Mouse (Mus musculus): ENCODE measurements around the gene Unc13c. TPM values are rescaled to one million over a fixed set of nuclear protein-coding genes. Genes with fewer than 3 reads are reported as not detected.

Gene Unc13c
- polyA plus RNA-seq, 1 experiment from 2014 or later: 2.2 TPM

- no peak overlapping the region for H3K9ac ChIP-seq (replicated peaks; ENCODE audit: low read depth, low read length)
- H3K9me3 ChIP-seq (ENCODE audit: control insufficient read depth, low read length): no peaks in the 10 kb centered on the region
- H3K36me3 ChIP-seq (ENCODE audit: control insufficient read depth, insufficient read depth): no peaks in the 10 kb centered on the region
- H3K4me3 ChIP-seq (replicated peaks; ENCODE audit: low read length): no peak overlapping the region
- H3K27me3 ChIP-seq (replicated peaks; ENCODE audit: control insufficient read depth, insufficient read depth, low read length): no peaks in the 10 kb centered on the region
- H3K27ac ChIP-seq (ENCODE audit: low read length): no peak overlapping the region
- 54% methylated on average over 2 of the region's 2 CpGs for WGBS
- H3K4me1 ChIP-seq (replicated peaks; ENCODE audit: control insufficient read depth, insufficient read depth, low read length): no peaks in the 10 kb centered on the region
- H3K4me2 ChIP-seq (ENCODE audit: low read length): no peak overlapping the region
- no peak for ATAC-seq
Observed at GRCm38 (mm10) chr9:73697103-73697502, 271.7 kb downstream of the Unc13c start.

GRCm38 (mm10) chr9:73681580-73681979 is 287.2 kb downstream of the Unc13c start:
- no peak for ATAC-seq
- H3K36me3 ChIP-seq (ENCODE audit: control insufficient read depth, insufficient read depth): no peaks in the 10 kb centered on the region
- no peak overlapping the region for H3K27ac ChIP-seq (ENCODE audit: low read length)
- H3K9ac ChIP-seq (replicated peaks; ENCODE audit: low read depth, low read length): no peak overlapping the region
- H3K4me1 ChIP-seq (replicated peaks; ENCODE audit: control insufficient read depth, insufficient read depth, low read length): peaks cover 10% of the 10 kb centered on the region
- H3K4me3 ChIP-seq (replicated peaks; ENCODE audit: low read length): no peak overlapping the region
- no peak overlapping the region for H3K4me2 ChIP-seq (ENCODE audit: low read length)
- WGBS: 72% methylated on average over 2 of the region's 2 CpGs
- H3K27me3 ChIP-seq (replicated peaks; ENCODE audit: control insufficient read depth, insufficient read depth, low read length): no peaks in the 10 kb centered on the region
- no peaks in the 10 kb centered on the region for H3K9me3 ChIP-seq (ENCODE audit: control insufficient read depth, low read length)

- no peak overlapping the region for H3K4me3 ChIP-seq (replicated peaks; ENCODE audit: low read length)
- ATAC-seq: peak; percentile 94
- H3K36me3 ChIP-seq (ENCODE audit: control insufficient read depth, insufficient read depth): no peaks in the 10 kb centered on the region
- no peaks in the 10 kb centered on the region for H3K9me3 ChIP-seq (ENCODE audit: control insufficient read depth, low read length)
- H3K4me2 ChIP-seq (ENCODE audit: low read length): no peak overlapping the region
- WGBS: 48% methylated on average over 13 of the region's 13 CpGs
- H3K9ac ChIP-seq (replicated peaks; ENCODE audit: low read depth, low read length): no peak overlapping the region
- H3K27me3 ChIP-seq (replicated peaks; ENCODE audit: control insufficient read depth, insufficient read depth, low read length): no peaks in the 10 kb centered on the region
- H3K4me1 ChIP-seq (replicated peaks; ENCODE audit: control insufficient read depth, insufficient read depth, low read length): peaks cover 10% of the 10 kb centered on the region
- H3K27ac ChIP-seq (ENCODE audit: low read length): peak overlapping the region; percentile 53
Observed at GRCm38 (mm10) chr9:73680545-73681495, 287.9 kb downstream of the Unc13c start.

- Histone ChIP-seq H3K4me2 (ENCODE audit: low read length) (no peak overlapping the region), H3K36me3 (ENCODE audit: control insufficient read depth, insufficient read depth) (no peaks in the 10 kb centered on the region), H3K4me3 (replicated peaks; ENCODE audit: low read length) (no peak overlapping the region), H3K27ac (ENCODE audit: low read length) (no peak overlapping the region), H3K9ac (replicated peaks; ENCODE audit: low read depth, low read length) (no peak overlapping the region), H3K27me3 (replicated peaks; ENCODE audit: control insufficient read depth, insufficient read depth, low read length) (no peaks in the 10 kb centered on the region), H3K4me1 (replicated peaks; ENCODE audit: control insufficient read depth, insufficient read depth, low read length) (no peaks in the 10 kb centered on the region), H3K9me3 (ENCODE audit: control insufficient read depth, low read length) (no peaks in the 10 kb centered on the region)
- WGBS: 62% methylated on average over 6 of the region's 6 CpGs
- ATAC-seq: no peak
Observed at GRCm38 (mm10) chr9:73671656-73672212, 297.0 kb downstream of the Unc13c start.

GRCm38 (mm10) chr9:73670040-73670439 is 298.7 kb downstream of the Unc13c start:
- Histone ChIP-seq H3K9ac (replicated peaks; ENCODE audit: low read depth, low read length) (no peak overlapping the region), H3K27me3 (replicated peaks; ENCODE audit: control insufficient read depth, insufficient read depth, low read length) (no peaks in the 10 kb centered on the region), H3K27ac (ENCODE audit: low read length) (no peak overlapping the region), H3K4me3 (replicated peaks; ENCODE audit: low read length) (no peak overlapping the region), H3K9me3 (ENCODE audit: control insufficient read depth, low read length) (no peaks in the 10 kb centered on the region), H3K4me2 (ENCODE audit: low read length) (no peak overlapping the region), H3K36me3 (ENCODE audit: control insufficient read depth, insufficient read depth) (no peaks in the 10 kb centered on the region), H3K4me1 (replicated peaks; ENCODE audit: control insufficient read depth, insufficient read depth, low read length) (no peaks in the 10 kb centered on the region)
- WGBS: 87% methylated on average over 2 of the region's 2 CpGs
- ATAC-seq: no peak

- Histone ChIP-seq H3K27me3 (replicated peaks; ENCODE audit: control insufficient read depth, insufficient read depth, low read length) (no peaks in the 10 kb centered on the region), H3K4me2 (ENCODE audit: low read length) (no peak overlapping the region), H3K36me3 (ENCODE audit: control insufficient read depth, insufficient read depth) (no peaks in the 10 kb centered on the region), H3K4me1 (replicated peaks; ENCODE audit: control insufficient read depth, insufficient read depth, low read length) (peaks cover 3% of the 10 kb centered on the region; the same call in 1 of the 2 replicates), H3K27ac (ENCODE audit: low read length) (no peak overlapping the region), H3K9ac (replicated peaks; ENCODE audit: low read depth, low read length) (no peak overlapping the region), H3K4me3 (replicated peaks; ENCODE audit: low read length) (no peak overlapping the region), H3K9me3 (ENCODE audit: control insufficient read depth, low read length) (no peaks in the 10 kb centered on the region)
- 87% methylated on average over 7 of the region's 7 CpGs for WGBS
- ATAC-seq: no peak
Observed at GRCm38 (mm10) chr9:73662839-73663238, 305.9 kb downstream of the Unc13c start.

- H3K4me2 ChIP-seq (ENCODE audit: low read length): no peak overlapping the region
- H3K9me3 ChIP-seq (ENCODE audit: control insufficient read depth, low read length): no peaks in the 10 kb centered on the region
- H3K27ac ChIP-seq (ENCODE audit: low read length): no peak overlapping the region
- no peak overlapping the region for H3K4me3 ChIP-seq (replicated peaks; ENCODE audit: low read length)
- H3K36me3 ChIP-seq (ENCODE audit: control insufficient read depth, insufficient read depth): no peaks in the 10 kb centered on the region
- no peak overlapping the region for H3K9ac ChIP-seq (replicated peaks; ENCODE audit: low read depth, low read length)
- H3K4me1 ChIP-seq (replicated peaks; ENCODE audit: control insufficient read depth, insufficient read depth, low read length): no peaks in the 10 kb centered on the region
- WGBS: 100% methylated on average over 1 of the region's 1 CpGs
- ATAC-seq: no peak
- no peaks in the 10 kb centered on the region for H3K27me3 ChIP-seq (replicated peaks; ENCODE audit: control insufficient read depth, insufficient read depth, low read length)
Observed at GRCm38 (mm10) chr9:73649088-73649487, 319.7 kb downstream of the Unc13c start.

- Histone ChIP-seq H3K4me3 (replicated peaks; ENCODE audit: low read length) (no peak overlapping the region), H3K27ac (ENCODE audit: low read length) (no peak overlapping the region), H3K4me1 (replicated peaks; ENCODE audit: control insufficient read depth, insufficient read depth, low read length) (no peaks in the 10 kb centered on the region), H3K27me3 (replicated peaks; ENCODE audit: control insufficient read depth, insufficient read depth, low read length) (no peaks in the 10 kb centered on the region), H3K4me2 (ENCODE audit: low read length) (no peak overlapping the region), H3K9me3 (ENCODE audit: control insufficient read depth, low read length) (no peaks in the 10 kb centered on the region), H3K36me3 (ENCODE audit: control insufficient read depth, insufficient read depth) (no peaks in the 10 kb centered on the region), H3K9ac (replicated peaks; ENCODE audit: low read depth, low read length) (no peak overlapping the region)
- 97% methylated on average over 1 of the region's 1 CpGs for WGBS
- no peak for ATAC-seq
Observed at GRCm38 (mm10) chr9:73638119-73638518, 330.6 kb downstream of the Unc13c start.

- Histone ChIP-seq H3K4me3 (replicated peaks; ENCODE audit: low read length) (no peak overlapping the region), H3K27me3 (replicated peaks; ENCODE audit: control insufficient read depth, insufficient read depth, low read length) (no peaks in the 10 kb centered on the region), H3K9me3 (ENCODE audit: control insufficient read depth, low read length) (no peaks in the 10 kb centered on the region), H3K27ac (ENCODE audit: low read length) (no peak overlapping the region), H3K4me1 (replicated peaks; ENCODE audit: control insufficient read depth, insufficient read depth, low read length) (no peaks in the 10 kb centered on the region), H3K36me3 (ENCODE audit: control insufficient read depth, insufficient read depth) (no peaks in the 10 kb centered on the region), H3K9ac (replicated peaks; ENCODE audit: low read depth, low read length) (no peak overlapping the region), H3K4me2 (ENCODE audit: low read length) (no peak overlapping the region)
- no peak for ATAC-seq
- WGBS: 57% methylated on average over 1 of the region's 1 CpGs
Observed at GRCm38 (mm10) chr9:73625171-73625570, 343.6 kb downstream of the Unc13c start.
